Mouse (Mus musculus) forebrain, embryonic 13.5 days (tissue): ENCODE data around the gene Anapc15-ps. TPM values are rescaled to one million over a fixed set of nuclear protein-coding genes. Genes with fewer than 3 reads are reported as not detected.
"Not testable (repeated sequence)": the region's sequence is repeated elsewhere in the genome, so short reads cannot be mapped to it uniquely, and the experiment has no call there.

Experiments
- ATAC-seq: fragments of 200-750 bp; cut with Nextera tagmentation; 2 replicates; pipeline ENCODE4 v1.8.0; 2017
- H3K27ac ChIP-seq: fragments of 300-500 bp; sonication (generic); 2 replicates; pipeline ENCODE4 v1.5.1; 2015; ENCODE audit warnings: inconsistent platforms, mild to moderate bottlenecking, moderate library complexity
- H3K27me3 ChIP-seq: fragments of 300-500 bp; sonication (generic); 2 replicates; pipeline ENCODE4 v1.6.1; 2015; ENCODE audit warnings: mild to moderate bottlenecking, inconsistent platforms
- H3K36me3 ChIP-seq: fragments of 300-500 bp; sonication (generic); 2 replicates; pipeline ENCODE4 v1.6.1; 2015; ENCODE audit warnings: mild to moderate bottlenecking, inconsistent platforms; ENCODE audit not compliant: poor library complexity, severe bottlenecking
- H3K4me1 ChIP-seq: fragments of 300-500 bp; sonication (generic); 2 replicates; pipeline ENCODE4 v1.6.1; 2015; ENCODE audit warnings: inconsistent platforms
- H3K4me2 ChIP-seq: fragments of 300-500 bp; sonication (generic); 2 replicates; pipeline ENCODE4 v1.6.1; 2015; ENCODE audit warnings: inconsistent platforms, mild to moderate bottlenecking, moderate library complexity
- H3K4me3 ChIP-seq: fragments of 300-500 bp; sonication (generic); 2 replicates; pipeline ENCODE4 v1.5.1; 2015; ENCODE audit warnings: mild to moderate bottlenecking, inconsistent platforms
- H3K9ac ChIP-seq: fragments of 300-500 bp; sonication (generic); 2 replicates; pipeline ENCODE4 v1.6.1; 2015; ENCODE audit warnings: mild to moderate bottlenecking, inconsistent platforms
- H3K9me3 ChIP-seq: fragments of 300-500 bp; sonication (generic); replicated peaks from 2 replicates; pipeline ENCODE4 v1.6.1; 2016; ENCODE audit warnings: inconsistent platforms
- WGBS: fragments of 180-500 bp; shearing (Covaris S2); methylation state at CpG from one replicate; pipeline ENCODE4 v1.1.7; 2015; 5-methylcytosine and 5-hydroxymethylcytosine counted together
- polyA plus RNA-seq: library from polyadenylated mRNA; unstranded; fragments of >200 nt; fragmentation: Nextera tagmentation; extraction: Ambion mirVana; gene quantifications from 2 replicates; pipeline ENCODE4 v1.2.1, GENCODE M21; 2015

The Anapc15-ps gene
- polyA plus RNA-seq, 1 experiment from 2014 or later: not detected

GRCm38 (mm10) chr10:95639429-95639828 is 33.8 kb downstream of the Anapc15-ps start:
- ATAC-seq: no peak
- H3K36me3 ChIP-seq: no peaks in the 10 kb centered on the region
- H3K9ac ChIP-seq: no peak overlapping the region
- H3K9me3 ChIP-seq: no peaks in the 10 kb centered on the region
- no peak overlapping the region for H3K27ac ChIP-seq
- no peak overlapping the region for H3K4me3 ChIP-seq
- H3K4me1 ChIP-seq: no peaks in the 10 kb centered on the region
- H3K27me3 ChIP-seq: no peaks in the 10 kb centered on the region
- no peak overlapping the region for H3K4me2 ChIP-seq
- WGBS: 75% methylated on average over 5 of the region's 5 CpGs

- no peaks in the 10 kb centered on the region for H3K4me1 ChIP-seq
- no peaks in the 10 kb centered on the region for H3K27me3 ChIP-seq
- H3K9ac ChIP-seq: no peak overlapping the region
- H3K27ac ChIP-seq: no peak overlapping the region
- H3K9me3 ChIP-seq: no peaks in the 10 kb centered on the region
- no peak overlapping the region for H3K4me2 ChIP-seq
- WGBS: 93% methylated on average over 15 of the region's 15 CpGs
- no peaks in the 10 kb centered on the region for H3K36me3 ChIP-seq
- no peak overlapping the region for H3K4me3 ChIP-seq
- no peak for ATAC-seq
Measured at GRCm38 (mm10) chr10:95634751-95635150, 38.5 kb downstream of the Anapc15-ps start.

GRCm38 (mm10) chr10:95634261-95634660 is 39.0 kb downstream of the Anapc15-ps start:
- no peak for ATAC-seq

GRCm38 (mm10) chr10:95631568-95631967 is 41.7 kb downstream of the Anapc15-ps start:
- Histone ChIP-seq H3K27me3 (no peaks in the 10 kb centered on the region), H3K4me2 (no peak overlapping the region), H3K9ac (no peak overlapping the region), H3K36me3 (no peaks in the 10 kb centered on the region), H3K4me3 (no peak overlapping the region), H3K9me3 (no peaks in the 10 kb centered on the region), H3K4me1 (no peaks in the 10 kb centered on the region), H3K27ac (no peak overlapping the region)
- WGBS: 65% methylated on average over 2 of the region's 2 CpGs
- ATAC-seq: no peak

More at GRCm38 (mm10) chr10:95634261-95634660, 39.0 kb downstream of the Anapc15-ps start:
- H3K9ac ChIP-seq: no peak overlapping the region
- H3K4me3 ChIP-seq: no peak overlapping the region
- no peak overlapping the region for H3K4me2 ChIP-seq
- 85% methylated on average over 9 of the region's 9 CpGs for WGBS
- H3K27me3 ChIP-seq: no peaks in the 10 kb centered on the region
- no peaks in the 10 kb centered on the region for H3K9me3 ChIP-seq
- no peaks in the 10 kb centered on the region for H3K4me1 ChIP-seq
- no peak overlapping the region for H3K27ac ChIP-seq
- H3K36me3 ChIP-seq: no peaks in the 10 kb centered on the region

- WGBS: 89% methylated on average over 10 of the region's 10 CpGs
- no peak for ATAC-seq
- no peaks in the 10 kb centered on the region for H3K36me3 ChIP-seq
Measured at GRCm38 (mm10) chr10:95630726-95631345, 42.4 kb downstream of the Anapc15-ps start.

GRCm38 (mm10) chr10:95630166-95630565 is 43.1 kb downstream of the Anapc15-ps start:
- WGBS: 72% methylated on average over 4 of the region's 4 CpGs
- not testable (repeated sequence) for H3K27me3 ChIP-seq, ATAC-seq, H3K27ac ChIP-seq, H3K9me3 ChIP-seq, H3K4me1 ChIP-seq, H3K36me3 ChIP-seq, H3K4me2 ChIP-seq, H3K4me3 ChIP-seq, H3K9ac ChIP-seq

More at GRCm38 (mm10) chr10:95630726-95631345, 42.4 kb downstream of the Anapc15-ps start:
- Histone ChIP-seq H3K4me2 (no peak overlapping the region), H3K4me1 (no peaks in the 10 kb centered on the region), H3K27ac (no peak overlapping the region), H3K4me3 (no peak overlapping the region), H3K9ac (no peak overlapping the region), H3K27me3 (no peaks in the 10 kb centered on the region), H3K9me3 (no peaks in the 10 kb centered on the region)

- 66% methylated on average over 2 of the region's 2 CpGs for WGBS
- ATAC-seq: no peak
- Histone ChIP-seq H3K4me1 (peaks cover 8% of the 10 kb centered on the region), H3K27me3 (no peaks in the 10 kb centered on the region), H3K4me2 (no peak overlapping the region), H3K9ac (no peak overlapping the region), H3K4me3 (no peak overlapping the region), H3K36me3 (no peaks in the 10 kb centered on the region), H3K27ac (no peak overlapping the region), H3K9me3 (no peaks in the 10 kb centered on the region)
Measured at GRCm38 (mm10) chr10:95628338-95628737, 44.9 kb downstream of the Anapc15-ps start.

GRCm38 (mm10) chr10:95627381-95627780 is 45.9 kb downstream of the Anapc15-ps start:
- ATAC-seq: no peak
- H3K4me3 ChIP-seq: no peak overlapping the region
- 93% methylated on average over 6 of the region's 6 CpGs for WGBS
- no peak overlapping the region for H3K9ac ChIP-seq
- H3K9me3 ChIP-seq: no peaks in the 10 kb centered on the region
- H3K4me1 ChIP-seq: peaks cover 13% of the 10 kb centered on the region
- H3K36me3 ChIP-seq: no peaks in the 10 kb centered on the region
- H3K27ac ChIP-seq: no peak overlapping the region
- no peak overlapping the region for H3K4me2 ChIP-seq
- H3K27me3 ChIP-seq: no peaks in the 10 kb centered on the region

GRCm38 (mm10) chr10:95625300-95625699 is 48.0 kb downstream of the Anapc15-ps start:
- H3K4me3 ChIP-seq: no peak overlapping the region
- no peak for ATAC-seq
- no peak overlapping the region for H3K4me2 ChIP-seq
- peaks cover 18% of the 10 kb centered on the region for H3K4me1 ChIP-seq
- H3K36me3 ChIP-seq: no peaks in the 10 kb centered on the region
- no peak overlapping the region for H3K27ac ChIP-seq
- no peaks in the 10 kb centered on the region for H3K9me3 ChIP-seq
- no peaks in the 10 kb centered on the region for H3K27me3 ChIP-seq
- WGBS: 90% methylated on average over 6 of the region's 6 CpGs
- no peak overlapping the region for H3K9ac ChIP-seq

GRCm38 (mm10) chr10:95624007-95624406 is 49.2 kb downstream of the Anapc15-ps start:
- Histone ChIP-seq H3K27ac (no peak overlapping the region), H3K36me3 (no peaks in the 10 kb centered on the region), H3K27me3 (no peaks in the 10 kb centered on the region), H3K4me1 (peaks cover 28% of the 10 kb centered on the region), H3K9ac (no peak overlapping the region), H3K4me3 (no peak overlapping the region), H3K9me3 (no peaks in the 10 kb centered on the region), H3K4me2 (no peak overlapping the region)
- WGBS: 30% methylated on average over 5 of the region's 5 CpGs
- no peak for ATAC-seq

- no peak for ATAC-seq
- peaks cover 33% of the 10 kb centered on the region for H3K4me1 ChIP-seq
- H3K9me3 ChIP-seq: no peaks in the 10 kb centered on the region
- 62% methylated on average over 4 of the region's 4 CpGs for WGBS
- H3K9ac ChIP-seq: no peak overlapping the region
- H3K4me2 ChIP-seq: no peak overlapping the region
- H3K27me3 ChIP-seq: no peaks in the 10 kb centered on the region
- H3K36me3 ChIP-seq: no peaks in the 10 kb centered on the region
- H3K4me3 ChIP-seq: no peak overlapping the region
- H3K27ac ChIP-seq: no peak overlapping the region
Measured at GRCm38 (mm10) chr10:95623518-95623905, 49.7 kb downstream of the Anapc15-ps start.
